Mouse (Mus musculus) megakaryocyte progenitor cell, adult 5-6 weeks (primary cell): ENCODE data around the gene Clhc1. TPM values are rescaled to one million over a fixed set of nuclear protein-coding genes. Genes with fewer than 3 reads are reported as not detected.
"Not testable (repeated sequence)": the region's sequence is repeated elsewhere in the genome, so short reads cannot be mapped to it uniquely, and the experiment has no call there.

Experiments used
- ATAC-seq: replicated peaks from 2 replicates; pipeline ENCODE4 v1.8.0; 2016; ENCODE audit warnings: mild to moderate bottlenecking, moderate TSS enrichment, inconsistent platforms; ENCODE audit not compliant: poor library complexity
- total RNA-seq, 2 experiments: library from RNA; stranded (forward) in 1 of 2; stranded (reverse) in 1 of 2; fragments of 157-497, 149-512 nt in 1 of 2; fragments of 200-1000 nt in 1 of 2; gene quantifications; 2 replicates each; pipeline versions ENCODE4 v1.2.3 to v1.2.4; 2015 to 2017

The Clhc1 gene
- total RNA-seq (2015): 0.10 and 0.73 TPM in 2 replicates
- 0.12 and 0.47 TPM in 2 replicates for total RNA-seq (2017)

DNA sequence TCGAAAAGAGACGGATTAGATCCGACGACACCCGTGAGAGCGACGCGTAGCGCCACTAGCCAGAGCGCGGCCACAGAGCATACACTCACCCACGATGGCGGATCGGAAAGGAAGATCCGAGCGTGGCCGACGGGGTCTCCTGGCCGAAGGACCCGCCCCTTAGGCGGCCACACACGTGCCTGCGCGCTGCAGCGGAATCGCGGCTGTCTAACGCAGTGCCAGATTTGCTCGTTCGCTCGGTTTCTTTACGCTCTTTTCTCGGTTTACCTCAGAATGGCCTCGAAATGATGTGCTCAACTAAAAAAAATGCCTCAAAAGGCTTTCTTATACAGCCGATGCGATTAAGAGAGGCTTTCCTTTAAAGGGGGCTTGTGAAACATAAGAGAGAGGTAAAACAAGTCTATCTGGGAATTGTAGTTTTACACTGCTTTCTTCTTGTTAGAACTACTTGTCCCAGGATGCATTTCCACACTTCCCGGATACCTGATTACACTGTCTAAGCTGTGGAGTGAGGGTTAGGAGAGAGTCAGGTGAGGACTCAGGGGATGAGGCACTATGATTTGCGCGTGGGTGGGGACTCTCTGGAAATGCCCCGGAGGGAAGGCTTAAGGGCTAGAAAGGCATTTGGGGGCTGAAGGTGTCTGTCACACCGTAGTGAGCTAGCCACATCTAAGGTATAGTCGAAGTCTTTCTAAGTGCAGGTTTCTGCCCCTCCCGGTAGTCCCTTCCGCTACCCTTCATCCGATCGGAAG lies at the start of gene Clhc1, which contains the start of gene Rps27a:
Gene Clhc1, plus strand, starts transcription at position 199 of the 752 bp plus-strand sequence.
Gene Rps27a, minus strand, starts transcription at position 358 of the 752 bp plus-strand sequence.
- peak; percentile 82 for ATAC-seq

GRCm38 (mm10) chr11:29503948-29504893 lies 43.5 kb upstream of the Clhc1 start:
- peak; percentile 73 for ATAC-seq

- peak; percentile 59 for ATAC-seq
These were observed 42.7 kb upstream of the Clhc1 start for GRCm38 (mm10) chr11:29504899-29505625.

DNA sequence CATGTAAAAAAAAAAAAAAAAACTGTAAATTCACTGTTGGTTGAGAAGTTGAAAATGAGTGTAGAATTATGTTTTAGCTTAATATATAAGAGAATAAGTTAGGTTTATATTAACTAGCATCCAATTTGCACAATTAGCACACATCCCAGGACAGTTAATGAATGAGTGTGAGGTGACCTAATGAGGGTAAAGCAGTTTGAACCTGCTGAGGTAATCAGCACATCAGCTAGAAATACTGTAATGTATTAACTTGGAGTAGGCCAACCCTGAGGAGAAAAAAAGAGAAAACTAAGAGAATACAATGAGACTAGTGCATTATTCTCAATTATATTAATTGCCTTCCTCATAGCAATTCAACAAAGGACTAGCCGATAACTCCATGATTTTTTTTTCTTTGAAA lies 38.3 kb upstream of the Clhc1 start:
- ATAC-seq: no peak

DNA sequence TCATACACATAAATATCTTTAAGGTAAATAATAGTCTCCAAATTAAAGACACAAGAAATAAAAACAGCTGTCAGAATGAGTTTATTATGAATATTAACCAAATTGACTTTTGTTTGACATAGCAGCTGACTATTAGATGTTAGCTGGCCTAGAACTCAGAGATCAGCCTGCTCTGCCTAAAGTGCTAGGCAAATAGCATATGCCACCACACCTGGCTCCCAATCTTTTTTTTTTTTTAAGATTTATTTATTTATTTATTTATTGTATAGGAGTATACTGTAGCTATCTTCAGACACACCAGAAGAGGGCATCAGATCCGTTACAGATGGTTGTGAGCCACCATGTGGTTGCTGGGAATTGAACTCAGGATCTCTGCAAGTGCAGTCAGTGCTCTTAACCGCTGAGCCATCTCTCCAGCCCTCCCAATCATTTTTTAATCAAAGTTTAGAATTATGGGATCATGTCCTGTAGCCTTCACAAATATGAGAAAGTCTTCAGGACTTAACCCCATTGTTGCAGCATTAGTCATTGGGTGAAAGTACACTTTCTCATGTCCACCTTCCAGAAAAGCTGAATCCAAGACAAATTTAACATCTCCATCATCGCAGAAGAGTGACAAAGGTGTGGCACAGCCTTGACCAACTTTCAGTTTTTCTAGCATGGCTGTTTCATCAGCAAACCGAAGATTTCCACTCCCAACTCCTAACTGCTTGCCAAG lies 34.8 kb upstream of the Clhc1 start:
- no peak for ATAC-seq

GRCm38 (mm10) chr11:29514325-29514681 lies 33.4 kb upstream of the Clhc1 start:
- ATAC-seq: peak; percentile 46

GRCm38 (mm10) chr11:29514682-29515412 lies 32.9 kb upstream of the Clhc1 start, which contains the start of gene Prorsd1:
Gene Prorsd1, minus strand, starts transcription at chr11:29515033.
- ATAC-seq: peak; percentile 99

GRCm38 (mm10) chr11:29525988-29526794 lies 21.6 kb upstream of the Clhc1 start, which contains the start of gene Mtif2:
Gene Mtif2, plus strand, starts transcription at chr11:29526408.
- ATAC-seq: peak; percentile 92

DNA sequence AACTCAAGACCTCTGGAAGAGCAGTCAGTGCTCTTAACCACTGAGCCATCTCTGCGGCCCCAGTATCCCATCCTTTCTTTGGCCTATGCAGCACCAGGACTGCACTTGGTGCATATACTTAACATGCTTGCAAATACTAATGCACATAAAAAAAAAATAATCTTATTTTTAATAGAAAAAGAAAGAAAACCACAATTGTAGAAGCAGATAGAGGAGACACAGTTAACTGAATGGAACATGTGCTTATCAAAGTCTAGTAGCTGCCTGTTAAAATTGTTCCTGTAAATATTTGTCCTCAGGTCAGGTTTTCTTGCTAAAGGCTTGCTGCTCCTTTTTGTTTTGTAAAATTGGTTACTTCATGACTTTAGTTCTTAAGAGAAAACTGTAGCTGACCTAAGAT lies 9.5 kb upstream of the Clhc1 start:
- ATAC-seq: peak; percentile 64

DNA sequence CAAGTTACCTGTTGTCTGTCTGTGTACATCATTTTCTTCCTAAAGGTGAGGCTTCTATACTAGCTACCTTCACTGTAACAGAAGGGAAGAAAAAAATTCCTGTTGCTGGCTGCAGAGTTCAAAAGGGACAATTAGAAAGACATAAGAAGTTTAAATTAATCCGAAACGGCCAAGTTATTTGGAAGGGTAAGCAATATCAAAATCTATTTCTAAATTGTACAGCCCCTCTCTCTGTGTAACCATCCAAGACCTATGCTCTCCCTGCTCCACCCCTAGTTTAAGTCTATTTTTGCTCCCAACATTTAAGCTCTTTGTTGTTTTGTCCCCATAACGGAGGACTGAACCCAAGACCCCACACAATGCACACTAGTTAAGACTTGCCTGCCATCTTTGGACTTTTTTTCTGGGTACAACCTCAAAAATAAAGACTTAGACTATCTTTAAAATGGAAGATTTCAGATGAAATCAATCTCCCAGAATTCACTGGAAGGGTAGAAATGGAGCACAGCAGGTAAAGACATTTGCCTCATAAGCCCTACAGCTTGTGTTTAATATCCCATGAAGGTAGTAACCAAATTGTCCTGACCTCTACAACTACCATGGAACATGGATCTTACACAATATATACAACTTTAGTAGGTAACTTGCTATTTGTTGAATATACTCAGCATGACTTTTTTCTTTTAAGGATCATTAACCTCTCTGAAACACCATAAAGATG lies 3.4 kb upstream of the Clhc1 start:
- no peak for ATAC-seq

DNA sequence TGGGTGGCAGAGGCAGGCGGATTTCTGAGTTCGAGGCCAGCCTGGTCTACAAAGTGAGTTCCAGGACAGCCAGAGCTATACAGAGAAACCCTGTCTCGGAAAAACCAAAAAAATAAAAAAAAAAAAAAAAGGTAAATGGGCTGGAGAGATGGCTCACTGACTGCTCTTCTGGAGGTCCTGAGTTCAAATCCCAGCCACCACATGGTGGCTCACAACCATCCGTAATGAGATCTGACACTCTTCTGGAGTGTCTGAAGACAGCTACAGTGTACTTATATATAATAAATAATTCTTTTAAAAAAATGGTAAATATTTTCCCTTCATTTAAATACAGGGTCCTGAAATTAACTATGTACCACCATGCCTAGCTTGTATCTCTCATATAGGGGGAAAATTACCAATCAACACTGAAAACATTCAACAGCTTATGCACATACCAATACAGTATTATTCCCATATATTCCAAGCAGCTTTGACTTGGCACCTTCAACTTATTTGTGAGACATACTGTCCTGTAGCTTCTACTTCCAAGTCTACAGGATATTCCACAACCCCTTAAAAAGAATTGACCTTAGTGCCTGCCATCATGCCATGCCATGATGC lies 2.5 kb upstream of the Clhc1 start:
- not testable (repeated sequence) for ATAC-seq

DNA sequence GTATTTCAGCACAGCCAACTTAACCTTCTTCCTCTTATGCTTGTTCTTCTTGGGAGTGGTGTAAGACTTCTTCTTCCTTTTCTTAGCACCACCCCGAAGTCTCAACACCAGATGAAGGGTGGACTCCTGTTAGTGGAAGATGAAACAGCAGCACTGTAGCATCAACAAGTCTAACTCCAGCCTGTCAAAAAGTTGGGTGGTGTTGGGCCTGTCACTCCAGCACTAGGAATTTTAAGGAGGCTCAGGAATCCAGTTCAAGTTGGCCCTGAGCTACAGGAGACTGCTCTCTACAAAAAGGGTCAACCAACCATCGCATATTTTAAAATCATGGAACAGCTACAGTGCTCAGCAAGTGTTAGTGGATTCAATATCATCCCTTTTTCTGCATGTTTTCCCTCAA lies 1.5 kb upstream of the Clhc1 start:
- not testable (repeated sequence) for ATAC-seq

DNA sequence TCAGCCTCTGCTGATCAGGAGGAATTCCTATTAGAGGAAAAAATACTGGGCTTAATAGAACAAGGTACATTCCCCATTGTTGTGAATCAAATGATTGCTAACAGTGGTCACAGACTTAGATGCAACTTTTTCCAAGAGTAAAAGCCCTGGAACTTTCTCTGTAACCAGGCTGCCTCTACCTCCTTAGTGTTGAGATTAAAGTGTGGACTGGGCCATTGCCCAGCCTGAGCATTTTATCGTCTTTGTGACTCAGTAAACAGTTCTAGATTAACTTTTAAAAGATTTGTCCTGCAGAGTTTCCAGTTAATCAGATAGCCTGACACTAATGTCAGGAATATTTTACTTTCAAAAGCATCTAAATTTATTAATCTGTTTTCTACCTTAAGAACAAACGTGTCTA lies 988 bp upstream of the Clhc1 start:
- no peak for ATAC-seq

GRCm38 (mm10) chr11:29547249-29547751 lies 450 bp upstream of the Clhc1 start:
- no peak for ATAC-seq

DNA sequence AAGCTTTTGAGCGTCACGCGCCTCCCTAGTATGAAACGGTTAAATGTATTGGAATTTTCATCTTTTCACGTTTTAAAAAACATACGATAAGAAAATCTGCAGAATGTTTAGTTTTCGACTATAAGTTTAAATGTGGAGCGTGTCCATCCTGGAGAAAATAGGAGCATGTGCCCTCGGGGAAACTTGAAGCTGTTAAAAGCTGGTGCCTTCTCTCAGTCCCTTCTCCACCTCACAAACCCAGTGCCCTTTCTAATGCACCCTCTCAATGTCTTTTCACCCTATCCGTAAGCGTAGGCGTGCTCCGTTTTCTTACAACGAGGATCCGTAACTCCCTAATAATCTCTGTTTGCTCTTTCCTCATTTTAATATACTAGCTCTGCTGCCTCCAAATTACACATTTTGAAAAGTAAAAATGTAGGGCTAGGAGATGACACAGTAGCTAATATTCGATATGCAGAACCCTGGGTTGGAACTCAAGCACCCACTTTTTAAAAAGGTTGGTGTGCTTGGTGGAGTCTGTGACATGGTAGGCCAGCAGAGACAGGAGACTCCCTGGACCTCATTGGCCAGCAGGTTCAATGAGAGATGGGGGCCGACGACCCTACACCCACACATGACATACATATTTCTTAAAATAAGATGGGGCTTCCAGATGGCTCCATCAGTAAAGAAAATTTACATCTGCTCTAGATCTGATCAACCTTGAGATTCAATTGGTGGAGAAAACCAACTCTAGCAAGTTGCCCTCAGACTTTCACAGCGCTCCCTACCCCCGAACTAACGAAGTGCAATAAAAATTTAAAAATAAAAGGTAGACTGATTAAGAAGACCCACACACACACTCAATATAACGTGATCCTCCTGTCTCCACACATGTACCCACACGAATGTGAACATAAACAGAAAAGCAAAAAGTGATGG lies 1.0 kb downstream of the Clhc1 start:
- no peak for ATAC-seq

DNA sequence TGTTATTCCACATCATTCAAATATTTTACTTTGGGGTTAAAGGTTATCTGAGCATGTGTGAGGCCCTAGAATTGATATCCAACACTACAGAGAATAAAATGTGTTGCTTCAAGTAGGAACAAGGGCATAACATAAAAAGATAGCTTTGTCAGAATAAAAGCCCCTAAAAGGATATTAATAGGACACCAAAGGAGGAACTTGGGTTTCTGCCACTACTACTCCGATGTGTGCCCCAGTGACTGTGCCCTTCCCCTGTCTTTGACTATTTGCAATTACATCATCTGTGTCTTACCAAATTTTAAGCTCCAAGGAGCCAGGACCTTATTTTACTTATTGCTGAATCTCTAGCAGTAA lies 1.7 kb downstream of the Clhc1 start:
- ATAC-seq: peak; percentile 58
